Mouse (Mus musculus): ENCODE measurements around the gene Bace2. TPM values are rescaled to one million over a fixed set of nuclear protein-coding genes. Genes with fewer than 3 reads are reported as not detected.
A peak's percentile ranks its signal among the peaks of the same experiment; 100 is the strongest.

The Bace2 gene
- total and polyA plus RNA-seq, 3 experiments = 0.04 to 0.63 (median 0.46) TPM

GRCm38 (mm10) chr16:97401741-97402140 is 45.2 kb downstream of the Bace2 start (continued):
- TF ChIP-seq PAX5 (IDR thresholded peaks at IDR 0.05; ENCODE audit: low read length) (no peak), USF2 (conservative IDR thresholded peaks at IDR 0.05; ENCODE audit: low read depth, low read length) (no peak), SIN3A (IDR thresholded peaks at IDR 0.05; ENCODE audit: low read length) (0 out of 2 replicates have a peak, but pooled peaks have one; percentile 31), HCFC1 (IDR thresholded peaks at IDR 0.05; ENCODE audit: low read depth, low read length) (no peak), ZMIZ1 (IDR thresholded peaks at IDR 0.05; ENCODE audit: low read depth, low read length) (no peak), ETS1 (conservative IDR thresholded peaks at IDR 0.05; ENCODE audit: low read depth, low read length) (peak; percentile 67), ZC3H11A (IDR thresholded peaks at IDR 0.05; ENCODE audit: low read depth, low read length) (no peak), MEF2A (IDR thresholded peaks at IDR 0.05; ENCODE audit: borderline replicate concordance, low read depth, low read length) (peak; percentile 54; the same call in 1 of the 2 replicates), JUN (IDR thresholded peaks at IDR 0.05; ENCODE audit: insufficient read depth, low read depth, low read length) (no peak), TCF12 (IDR thresholded peaks at IDR 0.05; ENCODE audit: low read depth, low read length) (peak; percentile 71), E2F4 (IDR thresholded peaks at IDR 0.05; ENCODE audit: insufficient replicate concordance, low read depth, low read length) (no peak), TBP (conservative IDR thresholded peaks at IDR 0.05; ENCODE audit: low read depth, low read length) (no peak), RCOR1 (conservative IDR thresholded peaks at IDR 0.05; ENCODE audit: low read depth, low read length) (no peak; the same call in 1 of the 2 replicates), MYC (IDR thresholded peaks at IDR 0.05; ENCODE audit: low read depth, low read length) (0 out of 2 replicates have a peak, but pooled peaks have one; percentile 16), MXI1 (IDR thresholded peaks at IDR 0.05; ENCODE audit: low read depth, low read length) (no peak), USF1 (IDR thresholded peaks at IDR 0.05; ENCODE audit: low read depth, low read length) (no peak), GABPA (IDR thresholded peaks at IDR 0.05; ENCODE audit: insufficient replicate concordance, low read depth, low read length) (no peak)

- DNase-seq (ENCODE audit: extremely low read depth) = peak; percentile 25
- H3K79me2 ChIP-seq (replicated peaks; ENCODE audit: control insufficient read depth, extremely low read depth, insufficient read depth, poor library complexity, severe bottlenecking) = no peaks in the 10 kb centered on the region
- no peaks in the 10 kb centered on the region for H3K36me3 ChIP-seq (replicated peaks in 1 of 2; ENCODE audit: control insufficient read depth in 1 of 2, insufficient read depth in 1 of 2, low read length in 1 of 2)
- H3K27me3 ChIP-seq (replicated peaks) = no peaks in the 10 kb centered on the region
- in situ Hi-C loops (cut with MboI; ENCODE audit: low pct_ligation_motif_present, low pct_unique_long_range_greater_than_20kb, low sequenced_read_pairs) (no loop called here), dilution Hi-C loops (cut with MboI; ENCODE audit: extremely low pct_ligation_motif_present, extremely low pct_unique_long_range_greater_than_20kb, low sequenced_read_pairs) (no loop called here)
- no peaks in the 10 kb centered on the region for H3K9me3 ChIP-seq (replicated peaks; ENCODE audit: low read length)
- no peak overlapping the region for H3K4me3 ChIP-seq (replicated peaks in 1 of 3; ENCODE audit: low read depth in 2 of 3, low read length in 2 of 3, poor library complexity in 1 of 3)
- H3K27ac ChIP-seq (ENCODE audit: insufficient read depth, low read depth) = no peak overlapping the region
- TF ChIP-seq NRF1 (IDR thresholded peaks at IDR 0.05; ENCODE audit: low read depth, low read length) (no peak), IRF4 (IDR thresholded peaks at IDR 0.05; ENCODE audit: low read depth, low read length) (peak; percentile 28; the same call in 1 of the 2 replicates), JUN (IDR thresholded peaks at IDR 0.05; ENCODE audit: insufficient read depth, low read depth, low read length) (no peak), EP300 (IDR thresholded peaks at IDR 0.05; ENCODE audit: low read length) (peak; percentile 39; the same call in 1 of the 2 replicates), ZKSCAN1 (IDR thresholded peaks at IDR 0.05; ENCODE audit: borderline replicate concordance, low read depth, low read length) (no peak), ETS1 (conservative IDR thresholded peaks at IDR 0.05; ENCODE audit: low read depth, low read length) (0 out of 2 replicates have a peak, but pooled peaks have one; percentile 10), MXI1 (IDR thresholded peaks at IDR 0.05; ENCODE audit: low read depth, low read length) (no peak)
- no peak overlapping the region for H3K9ac ChIP-seq (ENCODE audit: insufficient read depth, low read depth)
- H3K4me1 ChIP-seq (ENCODE audit: control insufficient read depth in 1 of 2, insufficient read depth in 2 of 2) = peaks cover 15 to 77% of the 10 kb centered on the region in 2 experiments
- no peak overlapping the region for H3K4me2 ChIP-seq (ENCODE audit: insufficient read depth, low read depth, poor library complexity, severe bottlenecking)
These were observed 45.8 kb downstream of the Bace2 start for GRCm38 (mm10) chr16:97402213-97402785.

All from CH12.LX (cell line).